Mouse (Mus musculus) layer of hippocampus, adult 9-10 months (tissue): ENCODE measurements around the gene Pglyrp4.
"Not testable (repeated sequence)": the region's sequence is repeated elsewhere in the genome, so short reads cannot be mapped to it uniquely, and the experiment has no call there.

Experiments used
- DNase-seq: peaks from one replicate; pipeline ENCODE4 v3.0.0; 2022; ENCODE audit warnings: low spot score

Pglyrp4 gene

DNA sequence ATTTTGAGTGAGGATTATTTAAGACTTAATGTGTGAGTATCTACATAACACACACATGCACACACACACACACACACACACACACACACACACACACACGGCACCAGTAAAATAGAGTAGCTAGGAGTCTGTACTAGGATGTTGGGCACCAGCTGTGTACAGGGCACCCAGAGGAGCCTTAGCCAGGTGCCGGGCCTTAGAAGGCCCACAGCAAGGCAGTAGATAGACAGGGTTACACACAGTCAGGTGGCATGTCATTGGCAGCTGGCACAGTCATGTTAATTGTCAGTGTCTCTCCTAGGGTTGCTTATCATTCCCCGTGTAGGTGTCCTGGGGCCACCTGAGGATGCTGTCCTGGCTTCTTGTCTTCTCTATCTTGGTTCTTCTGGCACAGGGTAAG is at the start of gene Pglyrp4:
Pglyrp4 (plus strand) TSS at position 301 of the 400 bp plus-strand sequence.
- no peak for DNase-seq

GRCm38 (mm10) chr3:90678656-90679055 is 48.0 kb upstream of the Pglyrp4 start:
- no peak for DNase-seq

DNA sequence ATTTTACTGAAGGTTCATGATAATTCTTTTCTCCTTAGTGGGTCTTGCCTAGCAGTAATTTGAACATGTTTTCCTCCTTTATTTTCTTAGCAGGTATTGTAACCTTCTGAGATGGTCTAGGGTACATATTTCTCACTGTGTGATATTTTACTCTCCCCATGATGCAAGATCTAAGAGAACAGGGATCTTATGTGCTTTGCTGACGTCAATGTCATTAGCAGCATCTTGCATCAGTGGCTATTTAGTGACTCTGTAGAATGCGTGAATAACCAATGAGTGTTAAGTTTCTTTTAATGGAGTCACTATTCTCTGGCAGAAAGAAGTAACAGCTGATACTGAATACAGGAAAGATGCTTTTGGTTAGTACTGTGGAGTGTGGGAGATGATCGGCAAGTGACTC is 42.8 kb upstream of the Pglyrp4 start:
- DNase-seq = no peak

DNA sequence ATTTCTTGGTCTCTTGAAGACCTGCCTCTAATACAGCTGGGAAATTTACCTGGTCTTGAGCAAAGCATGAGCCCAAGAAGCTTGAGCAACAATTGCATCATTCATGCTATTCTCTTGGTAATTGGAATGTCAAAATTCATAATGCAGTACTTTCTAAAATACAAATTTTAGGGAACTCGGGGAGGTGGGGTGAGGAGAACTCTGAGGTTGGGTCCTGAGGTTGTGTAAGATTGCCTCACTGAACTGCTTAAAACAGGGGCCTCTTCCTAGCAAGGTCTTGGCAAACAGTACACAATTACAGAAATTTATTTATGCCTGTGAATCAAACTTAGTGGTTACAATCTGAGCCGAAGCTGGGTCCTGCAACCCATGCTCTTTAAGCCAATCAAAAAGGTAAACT is 39.9 kb upstream of the Pglyrp4 start:
- no peak for DNase-seq

GRCm38 (mm10) chr3:90693496-90693895 is 33.2 kb upstream of the Pglyrp4 start:
- DNase-seq = no peak

DNA sequence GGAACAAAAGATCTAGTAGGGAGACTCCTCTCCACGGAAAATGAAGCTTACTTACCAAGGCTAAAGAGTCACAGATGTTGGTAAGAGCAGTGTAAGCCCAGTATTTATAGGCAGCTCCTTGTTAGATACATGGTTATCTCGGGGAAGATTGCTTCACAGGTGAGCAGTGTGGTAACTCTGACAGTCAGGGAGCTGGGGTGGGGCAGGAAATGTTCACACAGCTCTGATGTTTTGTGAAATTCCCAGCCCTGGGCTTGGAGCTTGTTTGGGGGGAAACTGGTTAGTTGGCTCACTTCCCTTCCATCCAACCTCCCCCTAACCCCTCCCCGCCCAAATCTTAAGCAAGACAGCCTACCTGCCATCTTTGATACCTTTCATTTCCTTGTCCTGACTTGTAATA is 31.1 kb upstream of the Pglyrp4 start, which contains the start of gene S100a9:
S100a9 (minus strand) TSS at position 109 of the 400 bp plus-strand sequence.
- no peak for DNase-seq

GRCm38 (mm10) chr3:90702244-90702643 is 24.5 kb upstream of the Pglyrp4 start:
- DNase-seq = no peak

DNA sequence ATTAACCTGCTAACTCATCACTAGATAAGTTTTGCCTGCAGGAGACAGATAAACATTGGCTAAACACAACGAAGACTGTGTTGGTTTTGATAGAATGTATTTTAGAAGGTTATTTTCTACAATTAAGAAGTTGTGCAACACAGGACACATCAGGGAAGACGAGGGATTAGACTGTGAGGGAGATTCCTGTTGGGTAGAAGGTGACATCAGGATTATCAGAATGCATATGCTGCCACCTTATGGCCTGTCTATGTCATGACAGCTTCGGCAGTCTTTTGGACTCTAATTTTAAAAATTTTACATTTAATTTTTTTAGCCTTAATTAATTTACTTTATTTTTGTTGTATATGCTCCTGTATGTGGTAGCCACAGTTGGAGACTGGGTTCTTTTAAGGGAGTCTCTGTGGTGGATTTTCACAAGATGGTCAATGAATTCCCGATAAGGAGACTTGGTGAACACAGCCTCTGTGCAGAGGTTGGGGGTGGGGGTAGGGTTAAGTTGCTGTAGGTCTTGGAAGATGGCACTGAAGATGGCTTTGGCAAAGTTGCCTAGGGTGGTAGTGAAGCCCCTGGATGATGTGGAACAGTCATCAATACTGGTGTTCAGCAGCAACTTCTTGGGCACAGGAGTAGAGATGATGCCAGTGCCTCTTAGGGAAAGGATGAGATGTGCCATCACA is 18.0 kb upstream of the Pglyrp4 start:
- DNase-seq = peak; percentile 25

DNA sequence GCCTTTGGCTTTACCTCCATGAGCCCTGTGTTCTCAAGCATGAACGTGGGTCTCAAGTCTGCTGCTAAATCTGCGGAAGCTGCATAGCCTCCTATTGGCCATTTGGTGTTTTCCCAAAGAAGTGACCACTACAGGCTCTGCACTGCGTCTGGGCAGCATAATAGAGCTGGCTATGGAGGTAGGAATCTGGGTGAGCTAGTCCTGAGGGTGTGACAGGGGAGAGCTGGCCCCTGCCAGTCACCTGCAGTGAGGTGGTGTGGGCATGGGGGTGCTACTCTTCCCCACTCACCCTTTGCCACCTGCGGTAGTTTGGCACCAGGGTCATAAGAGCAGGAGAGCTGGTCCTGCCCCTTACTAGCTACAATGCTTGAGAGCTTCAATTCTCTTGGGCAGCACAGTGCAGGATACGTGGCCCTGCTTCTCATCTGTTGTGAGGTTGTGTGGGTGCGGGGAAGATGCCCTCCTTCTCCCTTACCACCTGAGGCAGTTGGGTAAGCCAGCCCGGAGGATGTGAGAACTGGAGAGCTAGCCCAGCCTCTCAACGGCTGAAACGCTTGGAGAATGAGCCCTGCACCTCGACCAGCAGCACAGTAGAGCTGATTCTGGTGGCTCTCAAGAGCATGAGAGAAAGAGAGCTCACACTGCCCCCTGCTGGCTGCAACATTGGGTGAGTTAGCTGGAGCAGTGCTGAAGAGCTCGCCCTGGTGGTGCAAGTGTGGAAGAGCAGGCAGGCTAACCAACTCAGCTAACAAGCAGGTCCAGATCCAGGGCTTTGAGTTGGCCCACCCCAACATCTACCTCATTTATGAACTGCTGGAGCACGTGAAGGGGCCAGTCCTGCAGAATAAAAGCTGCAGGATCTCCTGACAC is 16.9 kb upstream of the Pglyrp4 start:
- DNase-seq = peak; percentile 69

DNA sequence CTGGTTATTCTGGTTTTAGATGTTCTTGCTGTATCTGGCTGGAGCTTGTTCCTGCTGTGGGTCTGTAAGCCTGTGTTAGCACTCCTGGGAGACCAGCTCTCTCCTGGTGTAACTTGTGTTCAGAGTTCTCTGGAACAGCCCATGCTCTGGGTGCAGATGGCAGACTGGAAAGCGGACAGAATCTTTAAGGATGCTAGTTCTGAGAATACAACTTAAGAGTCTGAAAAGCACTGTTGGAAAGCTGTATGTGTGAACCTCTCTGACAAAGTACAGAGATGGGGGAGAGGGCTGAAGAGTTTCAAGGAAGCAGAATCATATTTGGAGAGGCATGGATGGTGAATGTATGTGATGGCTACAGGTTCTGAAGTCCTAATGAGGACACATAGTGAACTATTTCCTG is 23.0 kb downstream of the Pglyrp4 start:
- no peak for DNase-seq

DNA sequence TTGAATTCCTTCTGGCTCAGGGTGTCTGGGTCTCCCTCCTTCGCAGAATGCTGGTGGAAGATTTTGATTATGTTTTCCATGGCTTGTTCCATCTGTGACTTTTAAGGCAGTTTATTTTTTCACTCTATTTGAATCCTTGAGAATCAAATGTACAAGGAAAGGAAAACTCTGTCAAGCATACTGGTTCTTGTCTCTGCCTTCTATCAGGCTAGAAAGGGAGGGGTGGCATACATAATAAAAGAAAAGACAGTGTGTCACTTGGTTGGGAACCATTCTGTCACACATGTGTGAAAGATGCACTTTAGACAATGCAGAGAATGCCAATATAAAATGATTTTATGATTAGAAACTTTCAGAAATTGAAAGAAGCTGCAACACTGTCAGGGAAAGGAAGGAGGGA is 51.1 kb downstream of the Pglyrp4 start, which contains the start of gene Gm5849:
Gm5849 (minus strand) TSS at position 101 of the 400 bp plus-strand sequence.
- DNase-seq = not testable (repeated sequence)
